Mouse (Mus musculus): Measurements from ENCODE around the gene Med18. TPM values are rescaled to one million over a fixed set of nuclear protein-coding genes. Genes with fewer than 3 reads are reported as not detected.
A peak's percentile ranks its signal among the peaks of the same experiment; 100 is the strongest.
"Not testable (repeated sequence)": the region's sequence is repeated elsewhere in the genome, so short reads cannot be mapped to it uniquely, and the experiment has no call there.

Gene Med18
- polyA plus RNA-seq, 1 experiment from 2014 or later: 11.2 TPM

DNA sequence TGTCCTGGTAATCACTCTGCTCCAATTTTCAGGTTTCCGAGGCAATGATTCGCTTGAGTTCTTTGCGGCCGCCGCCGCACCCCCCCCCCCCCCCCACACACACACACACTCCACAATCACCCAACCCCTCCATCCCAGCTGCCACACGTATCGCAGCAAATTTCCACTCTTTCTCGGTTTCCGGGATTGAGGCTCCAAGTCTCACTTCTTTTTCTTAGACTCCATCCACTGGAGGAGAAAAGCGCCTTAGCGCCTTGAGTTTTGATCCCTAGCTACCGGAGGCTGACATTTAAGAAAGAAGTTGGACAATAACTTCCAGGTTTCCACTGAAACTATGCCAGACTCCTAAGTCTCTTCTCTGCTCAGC, 42.2 kb downstream of the Med18 start:
- ATAC-seq (ENCODE audit: insufficient read depth): 0 out of 2 replicates have a peak, but pooled peaks have one; percentile 8
- H3K36me3 ChIP-seq (replicated peaks): no peaks in the 10 kb centered on the region
- 0% methylated on average over 13 of the region's 13 CpGs for WGBS (ENCODE audit: insufficient replicate concordance)
- H3K27me3 ChIP-seq: no peaks in the 10 kb centered on the region
- peak overlapping the region; percentile 87 for H3K4me3 ChIP-seq (replicated peaks)
- H3K9ac ChIP-seq: peak overlapping the region; percentile 95
- peak overlapping the region; percentile 96 for H3K27ac ChIP-seq (replicated peaks)
- H3K9me3 ChIP-seq (replicated peaks): no peaks in the 10 kb centered on the region
- peaks cover 67% of the 10 kb centered on the region for H3K4me1 ChIP-seq (replicated peaks)
- peak overlapping the region; percentile 83 for H3K4me2 ChIP-seq

DNA sequence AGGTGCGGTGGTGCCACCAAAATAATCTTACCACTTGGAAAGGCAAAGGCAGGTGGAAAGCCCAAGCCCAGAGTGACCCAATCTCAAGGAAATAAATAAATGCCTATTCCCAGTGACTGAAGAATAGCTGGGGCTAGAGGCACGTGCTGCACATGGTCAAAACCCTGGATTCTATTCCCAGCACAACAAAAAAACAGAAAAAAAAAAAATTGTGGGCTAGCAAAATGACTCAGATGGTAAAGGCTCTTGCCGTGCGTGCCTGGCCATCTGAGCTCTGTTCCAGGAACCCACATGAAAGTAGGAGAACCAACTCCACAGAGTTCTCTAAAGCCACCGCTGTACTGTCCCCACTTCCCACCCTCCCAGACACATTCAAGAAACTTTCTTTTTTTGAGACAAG, 43.2 kb downstream of the Med18 start:
- H3K4me2 ChIP-seq: peak overlapping the region; percentile 83
- H3K36me3 ChIP-seq (replicated peaks): no peaks in the 10 kb centered on the region
- peak overlapping the region; percentile 96 for H3K27ac ChIP-seq (replicated peaks)
- H3K27me3 ChIP-seq: no peaks in the 10 kb centered on the region
- H3K9ac ChIP-seq: peak overlapping the region; percentile 95; the same call in 1 of the 2 replicates
- no peaks in the 10 kb centered on the region for H3K9me3 ChIP-seq (replicated peaks)
- H3K4me1 ChIP-seq (replicated peaks): peaks cover 63% of the 10 kb centered on the region
- ATAC-seq (ENCODE audit: insufficient read depth): no peak
- peak overlapping the region; percentile 87 for H3K4me3 ChIP-seq (replicated peaks)
- 71% methylated on average over 5 of the region's 5 CpGs for WGBS (ENCODE audit: insufficient replicate concordance)

DNA sequence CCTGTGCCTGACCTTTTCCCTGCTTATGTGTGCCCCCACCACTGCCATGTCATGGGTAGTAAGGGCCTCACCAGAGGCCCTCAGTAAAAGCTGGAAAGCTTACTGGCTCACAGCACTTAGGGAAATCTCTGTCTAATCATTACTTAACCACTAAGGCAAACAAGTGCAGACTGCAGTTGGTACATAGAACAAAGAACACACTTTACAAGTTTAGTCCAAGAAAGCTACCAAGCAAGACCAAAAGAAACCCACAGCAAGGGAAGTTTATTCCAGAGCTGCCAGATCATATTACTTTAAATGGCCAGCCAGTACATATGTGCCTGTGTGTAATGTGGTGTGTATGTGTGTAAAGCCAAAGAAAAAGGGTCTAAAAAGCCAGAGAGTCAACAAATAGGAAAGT, 47.8 kb downstream of the Med18 start:
- peak overlapping the region; percentile 18; the same call in 1 of the 2 replicates for H3K9ac ChIP-seq
- H3K4me1 ChIP-seq (replicated peaks): peaks cover 54% of the 10 kb centered on the region
- H3K4me3 ChIP-seq (replicated peaks): no peak overlapping the region
- peak overlapping the region; percentile 74 for H3K27ac ChIP-seq (replicated peaks)
- H3K4me2 ChIP-seq: no peak overlapping the region
- ATAC-seq (ENCODE audit: insufficient read depth): peak; percentile 30; the same call in 1 of the 2 replicates
- no peaks in the 10 kb centered on the region for H3K27me3 ChIP-seq
- H3K36me3 ChIP-seq (replicated peaks): peaks cover 16% of the 10 kb centered on the region
- no peaks in the 10 kb centered on the region for H3K9me3 ChIP-seq (replicated peaks)

DNA sequence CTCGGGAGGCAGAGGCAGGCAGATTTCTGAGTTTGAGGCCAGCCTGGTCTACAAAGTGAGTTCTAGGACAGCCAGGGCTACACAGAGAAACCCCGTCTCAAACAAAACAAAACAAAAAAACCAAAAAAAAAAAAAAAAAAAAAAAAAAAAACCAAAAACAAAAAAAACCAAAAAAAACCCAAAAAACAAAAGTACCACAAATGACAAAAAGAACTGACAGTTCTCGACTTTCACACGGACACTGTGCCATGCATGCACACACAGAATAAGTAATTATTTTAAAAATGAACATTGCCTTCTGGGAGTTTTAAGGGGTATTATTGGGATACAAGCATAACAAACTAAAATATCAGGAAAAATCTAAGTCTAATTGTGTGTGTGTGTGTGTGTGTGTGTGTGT, 50.5 kb downstream of the Med18 start:
- not testable (repeated sequence) for H3K4me2 ChIP-seq; H3K9ac ChIP-seq; H3K27me3 ChIP-seq; H3K27ac ChIP-seq (replicated peaks); H3K9me3 ChIP-seq (replicated peaks); H3K4me3 ChIP-seq (replicated peaks); ATAC-seq (ENCODE audit: insufficient read depth)
- 84% methylated on average over 4 of the region's 4 CpGs for WGBS (ENCODE audit: insufficient replicate concordance)
- peaks cover 23% of the 10 kb centered on the region for H3K36me3 ChIP-seq (replicated peaks)
- peaks cover 34% of the 10 kb centered on the region for H3K4me1 ChIP-seq (replicated peaks)

DNA sequence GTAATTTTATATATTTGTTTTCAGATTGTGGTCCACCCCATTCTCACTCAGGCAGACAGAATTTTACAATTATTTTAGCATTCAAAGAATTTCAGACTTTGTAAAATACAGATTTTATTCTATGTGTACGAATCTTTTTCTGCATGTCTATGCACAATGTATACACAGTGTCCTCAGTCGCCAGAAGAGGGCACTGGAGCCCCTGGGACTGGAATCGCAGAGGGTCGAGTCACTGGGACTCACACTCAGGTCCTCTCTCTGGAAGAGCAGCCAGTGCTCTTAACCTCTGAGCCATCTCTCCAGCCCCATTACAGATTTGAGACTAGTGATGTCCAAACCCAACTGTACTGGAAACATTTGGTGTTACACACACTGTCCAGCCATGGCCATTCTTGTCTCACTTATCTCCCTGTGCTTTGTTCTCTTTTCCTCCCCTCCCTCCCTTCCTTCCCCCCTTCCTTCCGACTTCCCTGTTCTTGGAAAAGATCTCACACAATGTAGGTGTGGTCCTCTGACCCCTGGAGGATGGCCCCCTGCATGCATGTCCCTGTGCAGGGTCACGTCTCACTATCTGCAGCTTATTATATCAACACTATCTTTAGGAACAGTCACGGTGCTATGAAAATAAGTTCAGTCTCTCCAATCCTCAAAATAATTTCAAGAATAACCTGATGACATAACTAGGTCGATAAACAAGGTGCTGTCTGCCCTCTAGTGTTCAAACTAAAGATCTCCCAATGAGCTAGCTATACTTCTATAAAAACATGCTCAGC, 52.2 kb downstream of the Med18 start:
- Histone ChIP-seq H3K4me1 (replicated peaks) (peaks cover 27% of the 10 kb centered on the region), H3K9ac (no peak overlapping the region), H3K36me3 (replicated peaks) (peaks cover 23% of the 10 kb centered on the region), H3K4me3 (replicated peaks) (no peak overlapping the region), H3K27me3 (no peaks in the 10 kb centered on the region), H3K4me2 (no peak overlapping the region), H3K9me3 (replicated peaks) (no peaks in the 10 kb centered on the region), H3K27ac (replicated peaks) (0 out of 2 replicates have a peak overlapping the region, but pooled peaks have one; percentile 51)
- ATAC-seq (ENCODE audit: insufficient read depth): peak; percentile 51
- WGBS (ENCODE audit: insufficient replicate concordance): 35% methylated on average over 8 of the region's 8 CpGs

DNA sequence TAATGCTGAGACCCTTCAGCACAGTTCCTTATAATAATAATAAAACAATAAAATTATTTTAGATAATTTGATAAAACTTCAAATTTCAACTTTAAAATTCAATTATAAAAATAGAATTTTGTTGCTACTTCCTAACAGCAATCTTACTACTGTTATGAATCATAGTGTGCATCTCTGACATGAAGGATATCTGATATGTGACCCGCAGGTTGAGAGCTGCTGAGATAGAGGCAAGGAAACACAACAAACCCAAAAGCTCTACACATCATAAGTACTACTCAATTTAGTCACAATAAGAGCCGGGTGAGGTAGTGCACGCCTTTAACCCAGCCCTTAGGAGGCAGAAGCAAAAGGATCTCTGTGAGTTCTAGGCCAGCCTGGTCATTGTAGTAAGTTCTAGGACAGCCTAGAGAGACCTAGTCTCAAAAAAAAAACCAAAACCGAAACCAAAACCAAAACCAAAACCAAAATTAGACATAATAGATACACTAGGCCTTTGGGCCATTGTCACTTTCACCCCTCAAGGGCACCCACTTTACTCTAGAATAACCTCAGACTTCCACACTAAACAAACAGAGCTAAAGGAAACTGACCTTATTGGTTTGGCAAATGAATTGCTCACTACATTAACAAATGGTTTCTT, 54.0 kb downstream of the Med18 start:
- no peak for ATAC-seq (ENCODE audit: insufficient read depth)
- no peaks in the 10 kb centered on the region for H3K27me3 ChIP-seq
- H3K36me3 ChIP-seq (replicated peaks): peaks cover 29% of the 10 kb centered on the region
- no peak overlapping the region for H3K9ac ChIP-seq
- WGBS (ENCODE audit: insufficient replicate concordance): 73% methylated on average over 4 of the region's 4 CpGs
- H3K9me3 ChIP-seq (replicated peaks): no peaks in the 10 kb centered on the region
- H3K27ac ChIP-seq (replicated peaks): no peak overlapping the region
- H3K4me1 ChIP-seq (replicated peaks): peaks cover 18% of the 10 kb centered on the region
- no peak overlapping the region for H3K4me3 ChIP-seq (replicated peaks)
- H3K4me2 ChIP-seq: no peak overlapping the region

Other genes starting within 250 kb of the Med18 start
- 13.2 and 14.2 TPM in 2 replicates for gene Gmeb1, start 202.3 kb downstream of the Med18 start, polyA plus RNA-seq (2015; fragmentation: Nextera tagmentation; extraction: Ambion mirVana)
- 31.7 and 38.3 TPM in 2 replicates for gene Taf12, start 189.5 kb downstream of the Med18 start, polyA plus RNA-seq (2015; fragmentation: Nextera tagmentation; extraction: Ambion mirVana)
- gene Rab42, start 160.5 kb downstream of the Med18 start, polyA plus RNA-seq (2015; fragmentation: Nextera tagmentation; extraction: Ambion mirVana): 0.52 and 0.54 TPM in 2 replicates
- 28.7 and 34.2 TPM in 2 replicates for gene Trnau1ap, start 134.4 kb downstream of the Med18 start, polyA plus RNA-seq (2015; fragmentation: Nextera tagmentation; extraction: Ambion mirVana)
- gene Rcc1, start 110.3 kb downstream of the Med18 start, polyA plus RNA-seq (2015; fragmentation: Nextera tagmentation; extraction: Ambion mirVana): 48.0 and 54.5 TPM in 2 replicates
- gene Phactr4, start 41.4 kb downstream of the Med18 start, polyA plus RNA-seq (2015; fragmentation: Nextera tagmentation; extraction: Ambion mirVana): 8.0 and 8.6 TPM in 2 replicates
- gene Sesn2, start 46.6 kb upstream of the Med18 start, polyA plus RNA-seq (2015; fragmentation: Nextera tagmentation; extraction: Ambion mirVana): 7.4 and 7.8 TPM in 2 replicates
- 991 and 1,178 TPM in 2 replicates for gene Atpif1, start 69.7 kb upstream of the Med18 start, polyA plus RNA-seq (2015; fragmentation: Nextera tagmentation; extraction: Ambion mirVana)
- 68.8 and 84.7 TPM in 2 replicates for gene Dnajc8, start 71.6 kb upstream of the Med18 start, polyA plus RNA-seq (2015; fragmentation: Nextera tagmentation; extraction: Ambion mirVana)
- 1.1 and 1.2 TPM in 2 replicates for gene Ptafr, start 100.1 kb upstream of the Med18 start, polyA plus RNA-seq (2015; fragmentation: Nextera tagmentation; extraction: Ambion mirVana)
- gene Eya3, start 175.1 kb upstream of the Med18 start, polyA plus RNA-seq (2015; fragmentation: Nextera tagmentation; extraction: Ambion mirVana): 14.4 and 14.9 TPM in 2 replicates